Mouse (Mus musculus) embryonic facial prominence, embryonic 13.5 days (tissue): ENCODE results near the gene Bmp6. TPM values are rescaled to one million over a fixed set of nuclear protein-coding genes. Genes with fewer than 3 reads are reported as not detected.
A peak's percentile ranks its signal among the peaks of the same experiment; 100 is the strongest.

Experiments
- ATAC-seq: fragments of 200-750 bp; cut with Nextera tagmentation; 2 replicates; pipeline ENCODE4 v1.8.0; 2017; ENCODE audit warnings: low read depth; ENCODE audit not compliant: insufficient number of reproducible peaks, insufficient read depth, low FRiP score, low TSS enrichment
- H3K27ac ChIP-seq: fragments of 300-500 bp; sonication (generic); 2 replicates; pipeline ENCODE4 v1.5.1; 2015; ENCODE audit warnings: moderate library complexity, mild to moderate bottlenecking, inconsistent platforms
- H3K27me3 ChIP-seq: fragments of 300-500 bp; sonication (generic); 2 replicates; pipeline ENCODE4 v1.6.1; 2015; ENCODE audit warnings: mild to moderate bottlenecking, inconsistent platforms
- H3K36me3 ChIP-seq: fragments of 300-500 bp; sonication (generic); 2 replicates; pipeline ENCODE4 v1.6.1; 2015; ENCODE audit warnings: mild to moderate bottlenecking, inconsistent platforms
- H3K4me1 ChIP-seq: fragments of 300-500 bp; sonication (generic); 2 replicates; pipeline ENCODE4 v1.6.1; 2015; ENCODE audit warnings: inconsistent platforms
- H3K4me2 ChIP-seq: fragments of 300-500 bp; sonication (generic); 2 replicates; pipeline ENCODE4 v1.6.1; 2015; ENCODE audit warnings: moderate library complexity, mild to moderate bottlenecking, inconsistent platforms
- H3K4me3 ChIP-seq: fragments of 300-500 bp; sonication (generic); 2 replicates; pipeline ENCODE4 v1.5.1; 2015; ENCODE audit warnings: mild to moderate bottlenecking, inconsistent platforms
- H3K9ac ChIP-seq: fragments of 300-500 bp; sonication (generic); 2 replicates; pipeline ENCODE4 v1.6.1; 2015; ENCODE audit warnings: mild to moderate bottlenecking, inconsistent platforms
- H3K9me3 ChIP-seq: fragments of 300-500 bp; sonication (generic); 2 replicates; pipeline ENCODE4 v1.6.1; 2016; ENCODE audit warnings: inconsistent platforms
- WGBS: fragments of 180-500 bp; shearing (Covaris S2); methylation state at CpG from one replicate; pipeline ENCODE4 v1.1.7; 2015; ENCODE audit warnings: mixed read lengths; 5-methylcytosine and 5-hydroxymethylcytosine counted together
- polyA plus RNA-seq: library from polyadenylated mRNA; unstranded; fragments of >200 nt; fragmentation: Nextera tagmentation; extraction: Ambion mirVana; gene quantifications from 2 replicates; pipeline ENCODE4 v1.2.1, GENCODE M21; 2015

The Bmp6 gene
- polyA plus RNA-seq, 1 experiment from 2014 or later, result 4.3 TPM

- no peak overlapping the region for H3K27ac ChIP-seq
- WGBS, result 79% methylated on average over 6 of the region's 6 CpGs
- no peak for ATAC-seq
- H3K4me1 ChIP-seq, result peaks cover 9% of the 10 kb centered on the region
- no peaks in the 10 kb centered on the region for H3K9me3 ChIP-seq
- H3K36me3 ChIP-seq, result no peaks in the 10 kb centered on the region
- no peak overlapping the region for H3K4me3 ChIP-seq
- no peak overlapping the region for H3K9ac ChIP-seq
- H3K4me2 ChIP-seq, result no peak overlapping the region
- H3K27me3 ChIP-seq, result peaks cover 7% of the 10 kb centered on the region; the same call in 1 of the 2 replicates
Measured at GRCm38 (mm10) chr13:38534731-38535130, 189.8 kb downstream of the Bmp6 start.

- Histone ChIP-seq H3K9me3 (no peaks in the 10 kb centered on the region), H3K4me1 (peaks cover 9% of the 10 kb centered on the region), H3K4me2 (no peak overlapping the region), H3K36me3 (no peaks in the 10 kb centered on the region), H3K4me3 (no peak overlapping the region), H3K9ac (no peak overlapping the region), H3K27ac (no peak overlapping the region), H3K27me3 (peaks cover 3% of the 10 kb centered on the region; the same call in 1 of the 2 replicates)
- peak; percentile 59; the same call in 1 of the 2 replicates for ATAC-seq
Measured at GRCm38 (mm10) chr13:38537521-38537920, 192.6 kb downstream of the Bmp6 start.

GRCm38 (mm10) chr13:38539192-38539900 is 194.4 kb downstream of the Bmp6 start:
- Histone ChIP-seq H3K9ac (no peak overlapping the region), H3K4me2 (no peak overlapping the region), H3K4me1 (no peaks in the 10 kb centered on the region), H3K27ac (no peak overlapping the region), H3K27me3 (0 out of 2 replicates have a peak, but pooled peaks cover 3% of the 10 kb centered on the region), H3K9me3 (no peaks in the 10 kb centered on the region), H3K4me3 (no peak overlapping the region), H3K36me3 (no peaks in the 10 kb centered on the region)
- 84% methylated on average over 7 of the region's 7 CpGs for WGBS
- no peak for ATAC-seq

GRCm38 (mm10) chr13:38543455-38544125 is 198.7 kb downstream of the Bmp6 start:
- Histone ChIP-seq H3K4me1 (no peaks in the 10 kb centered on the region), H3K27ac (no peak overlapping the region), H3K9ac (no peak overlapping the region), H3K4me2 (no peak overlapping the region), H3K9me3 (no peaks in the 10 kb centered on the region), H3K36me3 (no peaks in the 10 kb centered on the region), H3K4me3 (no peak overlapping the region), H3K27me3 (no peaks in the 10 kb centered on the region)
- 85% methylated on average over 8 of the region's 8 CpGs for WGBS
- no peak for ATAC-seq

GRCm38 (mm10) chr13:38544769-38545445 is 200.0 kb downstream of the Bmp6 start:
- H3K9ac ChIP-seq, result no peak overlapping the region
- no peak overlapping the region for H3K27ac ChIP-seq
- H3K4me1 ChIP-seq, result no peaks in the 10 kb centered on the region
- WGBS, result 81% methylated on average over 8 of the region's 8 CpGs
- no peaks in the 10 kb centered on the region for H3K9me3 ChIP-seq
- H3K4me2 ChIP-seq, result no peak overlapping the region
- no peaks in the 10 kb centered on the region for H3K27me3 ChIP-seq
- H3K4me3 ChIP-seq, result no peak overlapping the region
- H3K36me3 ChIP-seq, result no peaks in the 10 kb centered on the region
- ATAC-seq, result no peak

- WGBS, result 38% methylated on average over 3 of the region's 3 CpGs
- no peaks in the 10 kb centered on the region for H3K27me3 ChIP-seq
- no peaks in the 10 kb centered on the region for H3K9me3 ChIP-seq
- no peak overlapping the region for H3K27ac ChIP-seq
- no peak for ATAC-seq
- no peak overlapping the region for H3K4me2 ChIP-seq
- no peak overlapping the region for H3K9ac ChIP-seq
- no peaks in the 10 kb centered on the region for H3K4me1 ChIP-seq
- H3K36me3 ChIP-seq, result no peaks in the 10 kb centered on the region
- no peak overlapping the region for H3K4me3 ChIP-seq
Measured at GRCm38 (mm10) chr13:38545460-38545859, 200.6 kb downstream of the Bmp6 start.

GRCm38 (mm10) chr13:38546754-38547153 is 201.8 kb downstream of the Bmp6 start:
- Histone ChIP-seq H3K4me1 (no peaks in the 10 kb centered on the region), H3K36me3 (no peaks in the 10 kb centered on the region), H3K4me2 (no peak overlapping the region), H3K9ac (no peak overlapping the region), H3K27ac (no peak overlapping the region), H3K27me3 (no peaks in the 10 kb centered on the region), H3K4me3 (no peak overlapping the region), H3K9me3 (no peaks in the 10 kb centered on the region)
- no peak for ATAC-seq
- WGBS, result 88% methylated on average over 4 of the region's 4 CpGs

- no peaks in the 10 kb centered on the region for H3K9me3 ChIP-seq
- no peak overlapping the region for H3K27ac ChIP-seq
- 85% methylated on average over 5 of the region's 5 CpGs for WGBS
- no peak overlapping the region for H3K4me2 ChIP-seq
- H3K4me1 ChIP-seq, result no peaks in the 10 kb centered on the region
- H3K4me3 ChIP-seq, result no peak overlapping the region
- ATAC-seq, result no peak
- H3K36me3 ChIP-seq, result no peaks in the 10 kb centered on the region
- no peaks in the 10 kb centered on the region for H3K27me3 ChIP-seq
- H3K9ac ChIP-seq, result no peak overlapping the region
Measured at GRCm38 (mm10) chr13:38547717-38548116, 202.8 kb downstream of the Bmp6 start.

- Histone ChIP-seq H3K36me3 (no peaks in the 10 kb centered on the region), H3K9me3 (no peaks in the 10 kb centered on the region), H3K4me1 (no peaks in the 10 kb centered on the region), H3K27ac (no peak overlapping the region), H3K9ac (no peak overlapping the region), H3K4me2 (no peak overlapping the region), H3K27me3 (no peaks in the 10 kb centered on the region), H3K4me3 (no peak overlapping the region)
- no peak for ATAC-seq
- WGBS, result 80% methylated on average over 5 of the region's 5 CpGs
Measured at GRCm38 (mm10) chr13:38548681-38549080, 203.8 kb downstream of the Bmp6 start.

Other genes with a start within 250 kb of the Bmp6 start
- 20.1 and 21.5 TPM in 2 replicates for gene Dsp, start 193.8 kb upstream of the Bmp6 start, polyA plus RNA-seq
- gene Snrnp48, start 140.2 kb upstream of the Bmp6 start, polyA plus RNA-seq, result 48.2 and 56.2 TPM in 2 replicates
- 225 and 237 TPM in 2 replicates for gene Txndc5, start 183.7 kb downstream of the Bmp6 start, polyA plus RNA-seq